Mouse (Mus musculus) CH12.LX (cell line): ENCODE results near the gene Fzd5. TPM values are rescaled to one million over a fixed set of nuclear protein-coding genes. Genes with fewer than 3 reads are reported as not detected.

Source experiments
- DNase-seq: peaks from one replicate; pipeline ENCODE4 v3.0.0-alpha.2; 2013; ENCODE audit errors: extremely low read depth
- H3K27ac ChIP-seq: 2 replicates; pipeline ENCODE4 v1.5.1; 2012; ENCODE audit warnings: low read depth, mild to moderate bottlenecking, control low read depth, moderate library complexity; ENCODE audit not compliant: insufficient read depth
- H3K27me3 ChIP-seq: replicated peaks from 2 replicates; pipeline ENCODE3; 2012; ENCODE audit warnings: inconsistent platforms
- H3K36me3 ChIP-seq, 2 experiments: replicated peaks in 1 of 2; 2 replicates each; pipeline versions ENCODE3 to v1.6.1; 2012; ENCODE audit warnings: inconsistent platforms in 1 of 2, low read length in 1 of 2, mild to moderate bottlenecking in 1 of 2, mixed read lengths in 1 of 2, moderate library complexity in 1 of 2; ENCODE audit not compliant: control insufficient read depth in 1 of 2, insufficient read depth in 1 of 2
- H3K4me1 ChIP-seq, 2 experiments: 2 replicates each; pipeline ENCODE4 v1.6.1; 2012; ENCODE audit warnings: inconsistent platforms in 1 of 2, moderate library complexity in 1 of 2; ENCODE audit not compliant: insufficient read depth in 2 of 2, control insufficient read depth in 1 of 2
- H3K4me2 ChIP-seq: 2 replicates; pipeline ENCODE4 v1.6.1; 2012; ENCODE audit warnings: low read depth, mild to moderate bottlenecking, control low read depth; ENCODE audit not compliant: poor library complexity, insufficient read depth, severe bottlenecking
- H3K4me3 ChIP-seq, 3 experiments: fragments of 150-350 bp in 1 of 3; sonication (generic) in 1 of 3; replicated peaks in 1 of 3; 2 replicates each; pipeline versions ENCODE3 to v1.5.1; 2011 to 2012; ENCODE audit warnings: low read depth in 2 of 3, low read length in 2 of 3, mild to moderate bottlenecking in 2 of 3, moderate library complexity in 2 of 3, control low read depth in 1 of 3, improper control_type of control experiment in 1 of 3, inconsistent platforms in 1 of 3, mixed read lengths in 1 of 3; ENCODE audit not compliant: poor library complexity in 1 of 3
- H3K79me2 ChIP-seq: replicated peaks from 2 replicates; pipeline ENCODE4 v1.6.1; 2012; ENCODE audit warnings: mild to moderate bottlenecking, moderate library complexity; ENCODE audit not compliant: control insufficient read depth, poor library complexity, insufficient read depth, severe bottlenecking; ENCODE audit errors: extremely low read depth
- H3K9ac ChIP-seq: 2 replicates; pipeline ENCODE4 v1.6.1; 2012; ENCODE audit warnings: low read depth, mild to moderate bottlenecking, control low read depth, moderate library complexity; ENCODE audit not compliant: insufficient read depth
- H3K9me3 ChIP-seq: replicated peaks from 2 replicates; pipeline ENCODE3; 2012; ENCODE audit warnings: low read length, inconsistent platforms, mixed read lengths
- CTCF ChIP-seq, 2 experiments: IDR thresholded peaks in 1 of 2; conservative IDR thresholded peaks in 1 of 2; 2 replicates each; pipeline ENCODE4 v1.5.1; 2011 to 2012; ENCODE audit warnings: low read depth in 2 of 2, low read length in 2 of 2, improper control_type of control experiment in 1 of 2, inconsistent platforms in 1 of 2, mild to moderate bottlenecking in 1 of 2, moderate library complexity in 1 of 2
- ELF1 ChIP-seq: IDR thresholded peaks from 2 replicates; pipeline ENCODE4 v1.6.1; 2014; ENCODE audit warnings: low read depth, mild to moderate bottlenecking, inconsistent platforms, low read length, improper control_type of control experiment
- EP300 ChIP-seq: IDR thresholded peaks from 2 replicates; pipeline ENCODE4 v1.6.1; 2011; ENCODE audit warnings: low read length, improper control_type of control experiment
- GABPA ChIP-seq: IDR thresholded peaks from 2 replicates; pipeline ENCODE4 v1.6.1; 2012; ENCODE audit warnings: low read depth, low read length, improper control_type of control experiment, inconsistent platforms; ENCODE audit not compliant: insufficient replicate concordance
- HCFC1 ChIP-seq: IDR thresholded peaks from 2 replicates; pipeline ENCODE4 v1.6.1; 2012; ENCODE audit warnings: low read depth, mild to moderate bottlenecking, inconsistent platforms, low read length, improper control_type of control experiment
- IRF4 ChIP-seq: IDR thresholded peaks from 2 replicates; pipeline ENCODE4 v1.6.1; 2014; ENCODE audit warnings: low read depth, mild to moderate bottlenecking, inconsistent platforms, low read length, improper control_type of control experiment
- JUN ChIP-seq: IDR thresholded peaks from 2 replicates; pipeline ENCODE4 v1.6.1; 2011; ENCODE audit warnings: low read depth, mild to moderate bottlenecking, low read length, improper control_type of control experiment, moderate library complexity; ENCODE audit not compliant: insufficient read depth
- JUND ChIP-seq: conservative IDR thresholded peaks from 2 replicates; pipeline ENCODE4 v1.6.1; 2011; ENCODE audit warnings: low read depth, low read length, improper control_type of control experiment
- KAT2A ChIP-seq: IDR thresholded peaks from 2 replicates; pipeline ENCODE4 v1.6.1; 2012; ENCODE audit warnings: low read length, improper control_type of control experiment, inconsistent platforms; ENCODE audit not compliant: insufficient replicate concordance
- MEF2A ChIP-seq: IDR thresholded peaks from 2 replicates; pipeline ENCODE4 v1.6.1; 2014; ENCODE audit warnings: low read depth, mild to moderate bottlenecking, inconsistent platforms, low read length, improper control_type of control experiment, borderline replicate concordance
- MXI1 ChIP-seq: IDR thresholded peaks from 2 replicates; pipeline ENCODE4 v1.6.1; 2011; ENCODE audit warnings: mild to moderate bottlenecking, low read depth, low read length, improper control_type of control experiment
- MYC ChIP-seq: IDR thresholded peaks from 2 replicates; pipeline ENCODE4 v1.6.1; 2011; ENCODE audit warnings: low read depth, mild to moderate bottlenecking, improper control_type of control experiment, low read length
- POLR2A ChIP-seq: IDR thresholded peaks from 2 replicates; pipeline ENCODE4 v1.6.1; 2011; ENCODE audit warnings: low read depth, mild to moderate bottlenecking, improper control_type of control experiment, low read length
- POLR2AphosphoS2 ChIP-seq: IDR thresholded peaks from 2 replicates; pipeline ENCODE4 v1.6.1; 2011; ENCODE audit warnings: low read depth, low read length, improper control_type of control experiment
- RCOR1 ChIP-seq: conservative IDR thresholded peaks from 2 replicates; pipeline ENCODE4 v1.6.1; 2012; ENCODE audit warnings: low read depth, mild to moderate bottlenecking, inconsistent platforms, low read length, improper control_type of control experiment
- SMC3 ChIP-seq: IDR thresholded peaks from 2 replicates; pipeline ENCODE4 v1.6.1; 2011; ENCODE audit warnings: low read depth, low read length, improper control_type of control experiment
- TCF12 ChIP-seq: IDR thresholded peaks from 2 replicates; pipeline ENCODE4 v1.6.1; 2014; ENCODE audit warnings: low read depth, mild to moderate bottlenecking, inconsistent platforms, low read length, improper control_type of control experiment
- USF1 ChIP-seq: IDR thresholded peaks from 2 replicates; pipeline ENCODE4 v1.6.1; 2014; ENCODE audit warnings: low read depth, mild to moderate bottlenecking, inconsistent platforms, low read length, improper control_type of control experiment
- USF2 ChIP-seq: conservative IDR thresholded peaks from 2 replicates; pipeline ENCODE4 v1.6.1; 2011; ENCODE audit warnings: low read depth, low read length, improper control_type of control experiment
- ZC3H11A ChIP-seq: IDR thresholded peaks from 2 replicates; pipeline ENCODE4 v1.6.1; 2012; ENCODE audit warnings: low read depth, mild to moderate bottlenecking, inconsistent platforms, low read length, improper control_type of control experiment
- ZKSCAN1 ChIP-seq: IDR thresholded peaks from 2 replicates; pipeline ENCODE4 v1.6.1; 2012; ENCODE audit warnings: low read depth, inconsistent platforms, low read length, improper control_type of control experiment, borderline replicate concordance
- ZMIZ1 ChIP-seq: IDR thresholded peaks from 2 replicates; pipeline ENCODE4 v1.6.1; 2012; ENCODE audit warnings: low read depth, mild to moderate bottlenecking, inconsistent platforms, low read length, improper control_type of control experiment
- ZNF384 ChIP-seq: IDR thresholded peaks from 2 replicates; pipeline ENCODE4 v1.6.1; 2012; ENCODE audit warnings: low read depth, low read length, improper control_type of control experiment, inconsistent platforms
- dilution Hi-C: fragments of 300-500 bp; cut with MboI; formaldehyde crosslinking; loops from 2 replicates; pipeline ENCODE4 v1.14.3; 2020; ENCODE audit warnings: low sequenced_read_pairs; ENCODE audit not compliant: extremely low pct_unique_long_range_greater_than_20kb, extremely low pct_ligation_motif_present
- in situ Hi-C: fragments of 300-500 bp; cut with MboI; formaldehyde crosslinking; loops from 3 replicates; pipeline ENCODE4 v1.14.3; 2019; ENCODE audit warnings: low sequenced_read_pairs, low pct_ligation_motif_present, low pct_unique_long_range_greater_than_20kb, mixed read lengths
- polyA plus RNA-seq: library from polyadenylated mRNA; unstranded; fragments of >175 nt; gene quantifications from 2 replicates; pipeline ENCODE4 v1.2.1, GENCODE M21; 2012; ENCODE audit warnings: low read depth; ENCODE audit not compliant: insufficient read length
- total RNA-seq, 2 experiments: library from RNA; depleted of rRNA; stranded (reverse); fragments of 300-350 nt in 1 of 2; fragments of >200 nt in 1 of 2; gene quantifications; 2 replicates each; pipeline ENCODE4 v1.2.3; 2012 to 2014

The Fzd5 gene
- total and polyA plus RNA-seq, 3 experiments, result 0.40 to 1.1 (median 0.47) TPM

GRCm38 (mm10) chr1:64730046-64730445 lies 7.5 kb downstream of the Fzd5 start:
- Histone ChIP-seq H3K9ac (no peak overlapping the region), H3K4me1 (no peaks in the 10 kb centered on the region), H3K27ac (no peak overlapping the region), H3K4me2 (no peak overlapping the region), H3K9me3 (peaks cover 1% of the 10 kb centered on the region), H3K4me3 (no peak overlapping the region), H3K36me3 (peaks cover 0 to 5% of the 10 kb centered on the region in 2 experiments), H3K27me3 (no peaks in the 10 kb centered on the region), H3K79me2 (no peaks in the 10 kb centered on the region)
- no peak for TF ChIP-seq TCF12
- TF ChIP-seq MXI1, result no peak
- TF ChIP-seq POLR2AphosphoS2, result no peak
- no peak for TF ChIP-seq ELF1
- TF ChIP-seq ZC3H11A, result no peak
- TF ChIP-seq KAT2A, result no peak
- dilution Hi-C loops (no loop called here), in situ Hi-C loops (no loop called here)
- no peak for DNase-seq

GRCm38 (mm10) chr1:64721034-64721587 lies 16.4 kb downstream of the Fzd5 start:
- H3K79me2 ChIP-seq, result no peaks in the 10 kb centered on the region
- H3K9me3 ChIP-seq, result no peaks in the 10 kb centered on the region
- dilution Hi-C loops, result no loop called here
- no peak overlapping the region for H3K4me2 ChIP-seq
- TF ChIP-seq ZKSCAN1, result no peak
- TF ChIP-seq EP300, result no peak
- no peak for TF ChIP-seq USF1
- no peak for TF ChIP-seq MYC
- TF ChIP-seq CTCF (conservative IDR thresholded peaks at IDR 0.05 in 1 of 2, IDR thresholded peaks at IDR 0.05 in 1 of 2; ENCODE audit: low read depth in 2 of 2, low read length in 2 of 2), result no peak
- no peak for TF ChIP-seq ZNF384
- no peak for TF ChIP-seq POLR2AphosphoS2
- TF ChIP-seq ZMIZ1, result no peak
- TF ChIP-seq HCFC1, result no peak
- TF ChIP-seq POLR2A, result no peak
- no peak for TF ChIP-seq JUN
- no peak for TF ChIP-seq SMC3
- no peak for TF ChIP-seq USF2
- TF ChIP-seq RCOR1, result no peak
- TF ChIP-seq KAT2A, result no peak
- no peak for TF ChIP-seq MXI1
- no peak for TF ChIP-seq IRF4
- TF ChIP-seq MEF2A, result no peak
- no peak for TF ChIP-seq GABPA
- TF ChIP-seq JUND, result no peak
- TF ChIP-seq, all 38 proteins: peak for 0
- in situ Hi-C loops, result loop anchor here (25.0 kb wide), 1 partner anchor 1059 kb away; no protein-coding TSS in a partner anchor
- no peak overlapping the region for H3K4me3 ChIP-seq
- peaks cover 0 to 11% of the 10 kb centered on the region in 2 experiments; a peak in 2 of 4 replicates for H3K4me1 ChIP-seq
- no peak for DNase-seq
- peaks cover 4 to 8% of the 10 kb centered on the region in 2 experiments for H3K36me3 ChIP-seq
- no peak overlapping the region for H3K9ac ChIP-seq
- H3K27ac ChIP-seq, result no peak overlapping the region
- no peaks in the 10 kb centered on the region for H3K27me3 ChIP-seq
